Mouse (Mus musculus): ENCODE measurements around the gene Gsk3a.

Gene Gsk3a

DNA sequence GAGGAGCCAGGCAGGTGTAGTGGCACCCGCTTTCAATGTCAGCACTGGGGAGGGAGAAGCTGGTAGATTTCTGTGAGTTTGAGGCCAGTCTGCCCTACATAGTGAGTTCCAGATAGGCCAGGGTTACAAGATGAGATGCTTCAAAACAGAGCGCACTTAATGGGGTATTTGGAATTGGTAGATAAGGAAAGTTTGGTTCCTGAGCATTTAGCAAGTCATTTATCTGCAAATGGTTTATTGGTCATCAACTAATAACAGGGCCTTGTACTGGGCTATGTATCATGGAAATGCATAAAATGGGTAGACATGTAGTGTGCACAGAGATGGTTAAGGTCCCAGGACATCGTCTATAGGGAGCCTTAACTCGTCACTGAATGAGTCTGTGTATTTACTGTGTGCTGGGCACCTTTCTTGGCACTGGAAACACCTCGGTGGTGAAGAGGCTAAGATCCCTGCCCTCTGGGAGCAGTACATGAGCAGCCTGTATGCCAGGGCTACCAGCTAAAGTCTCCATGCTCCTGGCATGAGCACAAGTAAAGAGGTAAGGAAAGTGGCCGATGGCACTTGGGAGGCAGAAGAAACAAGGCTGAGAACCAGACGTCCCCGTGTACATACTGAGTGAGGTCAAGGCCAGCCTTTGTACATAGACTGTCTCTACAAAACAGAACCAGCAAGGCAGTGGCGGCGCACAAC is 15.2 kb downstream of the Gsk3a start:
- in situ Hi-C loops (cut with MboI, MseI) = no loop called here

DNA sequence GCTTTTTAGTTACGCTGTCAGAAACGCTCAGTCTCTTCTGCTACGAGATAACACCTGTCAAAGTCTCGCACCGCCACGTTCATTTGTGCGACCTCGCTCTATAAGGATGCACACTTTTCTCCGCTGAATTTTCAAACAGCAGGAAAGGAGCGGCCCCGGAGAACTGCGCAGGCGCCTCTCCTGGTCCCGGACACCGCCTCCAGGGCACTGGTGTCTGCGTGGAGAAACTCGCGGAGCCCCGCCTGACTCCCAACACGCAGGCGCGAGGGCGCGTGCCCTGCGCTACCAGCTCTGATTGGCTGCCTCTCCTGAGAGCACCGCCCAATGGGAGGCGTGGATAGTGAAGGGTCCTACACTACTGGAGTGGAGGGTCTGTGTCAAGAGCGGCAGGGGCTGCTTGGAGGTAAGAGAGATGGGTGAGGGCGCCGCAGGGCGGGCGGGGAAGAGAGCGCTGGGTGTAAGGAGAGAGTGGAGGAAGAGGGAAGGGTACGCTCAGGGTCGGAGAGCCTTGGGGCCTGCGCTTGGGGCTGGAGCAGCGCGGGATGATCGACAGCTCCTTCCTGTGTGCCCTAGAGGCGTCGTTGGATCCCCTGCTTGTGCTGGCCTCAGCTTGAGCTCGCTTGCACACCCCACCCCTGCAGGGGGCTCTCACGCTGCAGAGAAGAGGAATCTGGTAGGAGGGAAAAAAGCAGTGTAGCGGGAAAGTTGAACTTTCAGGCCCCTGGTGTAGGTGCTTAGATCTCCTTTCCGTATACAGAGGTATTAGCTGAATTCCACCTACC is 16.4 kb downstream of the Gsk3a start, which contains the start of gene Zfp526:
TSS of gene Zfp526 (plus strand) at position 324 of the 782 bp plus-strand sequence.
- in situ Hi-C loops (cut with MboI, MseI) = no loop called here

DNA sequence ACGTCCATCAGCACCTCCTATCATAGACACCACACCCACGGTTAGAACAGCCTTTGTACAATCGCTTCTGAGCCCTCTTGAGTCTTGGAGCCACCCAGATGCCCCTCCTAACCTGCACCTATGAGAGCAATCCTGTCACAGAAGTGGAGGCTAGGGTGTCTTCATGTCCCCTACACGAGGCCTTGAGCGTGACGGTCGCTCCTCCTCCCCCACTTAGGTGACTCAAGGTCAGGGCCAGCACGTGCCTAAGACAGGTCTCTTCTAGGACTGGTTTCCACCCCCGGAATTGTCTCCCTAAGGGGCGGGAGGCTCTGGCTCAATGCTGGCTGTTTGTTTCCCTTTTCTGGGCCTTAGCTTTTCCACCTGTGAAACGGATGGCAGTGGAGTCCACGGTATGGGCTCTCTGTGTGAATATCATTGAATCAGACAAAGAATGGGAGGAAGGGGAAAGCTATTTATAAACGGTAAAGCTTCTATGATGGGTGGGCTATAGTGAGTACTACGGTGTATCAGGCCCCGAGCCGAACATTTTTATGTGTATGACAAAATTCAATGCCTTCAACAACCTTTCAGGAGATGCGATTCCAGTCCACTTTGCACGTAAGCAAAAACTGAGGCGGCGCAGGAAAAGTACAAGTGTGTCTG is 17.1 kb downstream of the Gsk3a start, which contains the start of gene Dedd2:
TSS of gene Dedd2 (minus strand) at position 159 of the 645 bp plus-strand sequence.
- in situ Hi-C loops (cut with MboI, MseI) = no loop called here

DNA sequence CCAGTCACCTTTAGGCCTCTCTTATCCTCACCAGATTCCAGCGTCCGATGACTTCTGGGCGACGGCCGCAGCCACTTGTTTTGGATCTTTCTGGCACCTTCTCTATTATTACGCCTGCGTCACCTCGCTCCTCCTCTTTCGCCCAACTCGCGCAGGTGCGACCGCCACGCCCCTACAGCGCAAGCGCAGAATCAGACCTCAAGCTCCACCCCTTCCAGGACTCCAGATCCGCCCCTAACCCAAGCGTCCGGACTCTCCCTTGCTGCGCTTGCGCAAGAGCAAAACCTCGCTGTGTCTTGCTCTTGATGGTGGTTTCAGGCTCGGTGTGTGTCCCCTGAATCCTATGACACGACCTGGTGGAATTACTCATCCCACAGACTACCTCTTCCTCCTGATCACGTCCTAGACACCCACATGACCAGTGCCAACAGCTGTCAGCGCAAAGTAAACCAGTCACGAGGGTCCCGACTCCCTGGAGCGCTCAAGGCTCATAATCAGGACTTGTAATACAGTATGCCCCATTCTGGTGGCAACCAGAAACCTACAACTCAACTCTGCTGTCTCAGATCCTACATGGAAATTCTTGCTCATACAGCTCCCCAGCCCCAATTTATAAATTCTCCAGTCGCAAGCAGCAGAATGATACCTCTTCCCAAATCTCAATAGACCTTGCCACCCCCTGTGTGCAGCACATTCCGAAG is 17.7 kb downstream of the Gsk3a start:
- in situ Hi-C loops (cut with MboI, MseI) = no loop called here

DNA sequence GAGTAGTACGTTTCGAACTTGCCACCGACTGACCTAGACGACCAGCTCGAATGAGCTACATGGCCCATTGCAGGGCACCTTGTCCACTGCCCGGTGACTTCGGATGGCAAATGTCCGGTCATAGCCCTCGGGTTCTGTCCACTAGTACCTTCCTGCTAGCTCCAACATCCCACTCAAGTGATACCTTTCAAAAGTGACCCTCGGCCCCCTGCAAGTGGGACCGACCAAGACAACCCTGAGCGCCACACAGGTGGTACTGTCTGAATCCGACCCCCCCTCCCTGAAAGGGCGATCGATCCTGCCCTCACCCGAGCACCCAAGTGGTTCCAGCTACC is 18.3 kb downstream of the Gsk3a start:
- in situ Hi-C loops (cut with MboI, MseI) = no loop called here

DNA sequence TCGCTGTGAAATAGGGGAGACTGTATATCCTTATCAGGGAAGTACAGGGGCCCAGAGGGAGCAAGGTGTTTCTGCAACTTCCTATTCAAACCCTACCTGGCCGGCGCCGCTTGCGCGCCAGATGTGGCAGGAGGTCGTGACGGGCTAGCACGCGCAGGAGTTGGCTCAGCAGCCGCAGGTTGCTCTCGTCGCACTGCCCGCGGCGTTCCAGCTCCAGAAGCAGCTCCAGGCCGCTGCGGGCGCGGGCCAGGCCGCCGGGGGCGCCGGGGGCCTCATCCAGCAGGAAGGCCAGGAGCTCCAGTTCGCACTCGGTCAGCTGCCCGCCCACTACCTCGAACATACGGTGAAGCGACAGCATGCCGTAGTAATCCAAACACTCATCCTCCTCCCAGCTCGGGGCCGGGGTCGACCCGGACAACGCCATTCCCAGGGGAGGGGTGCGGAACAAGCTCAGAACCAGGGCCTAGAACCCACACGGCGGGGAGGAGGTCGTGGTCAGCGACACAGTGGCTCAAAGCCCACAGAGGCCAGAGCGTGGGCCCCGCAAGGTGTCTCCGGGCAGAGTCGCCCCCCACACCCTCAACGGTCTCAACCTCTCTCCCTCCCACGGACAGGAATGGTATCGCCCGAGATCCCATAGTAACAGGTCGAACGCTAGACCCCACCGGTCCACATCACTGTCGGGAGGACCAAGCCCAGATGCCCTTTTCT is 18.8 kb downstream of the Gsk3a start:
- in situ Hi-C loops (cut with MboI, MseI) = no loop called here

DNA sequence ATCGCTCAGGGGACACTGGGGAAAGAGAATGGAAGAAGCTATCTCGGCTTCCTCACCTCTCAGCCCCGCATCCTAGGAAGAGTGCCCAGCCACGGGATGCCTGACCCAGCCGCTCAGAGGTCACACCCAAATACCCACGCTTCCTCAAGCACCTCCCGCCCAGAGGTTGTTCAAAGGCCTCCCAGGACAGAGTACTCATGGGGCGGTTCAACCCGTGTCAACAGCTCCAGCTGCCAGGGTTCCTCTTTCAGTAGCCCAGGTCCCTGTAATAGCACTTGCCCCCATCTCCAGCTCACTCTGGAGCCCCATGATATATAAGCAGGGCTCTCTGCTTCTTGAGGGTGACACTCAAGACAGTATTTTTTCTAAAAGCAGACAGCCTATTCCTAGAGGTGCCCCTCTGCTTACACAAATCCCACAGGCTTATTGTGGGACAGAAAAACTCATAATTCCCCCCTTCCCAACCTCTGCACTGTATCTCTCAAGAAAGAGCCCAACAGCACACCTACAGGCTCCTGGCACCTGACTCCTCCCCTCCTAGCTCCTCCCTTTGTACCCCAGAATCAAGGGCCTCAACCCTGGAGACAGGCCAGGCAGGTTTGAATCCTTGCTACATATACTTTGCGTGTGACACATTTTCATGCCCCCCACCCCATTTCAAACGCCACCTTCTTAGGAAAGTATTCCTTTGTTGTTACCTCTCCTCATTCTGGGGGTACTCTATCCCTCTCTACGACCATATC is 19.8 kb downstream of the Gsk3a start:
- in situ Hi-C loops (cut with MboI, MseI) = no loop called here

DNA sequence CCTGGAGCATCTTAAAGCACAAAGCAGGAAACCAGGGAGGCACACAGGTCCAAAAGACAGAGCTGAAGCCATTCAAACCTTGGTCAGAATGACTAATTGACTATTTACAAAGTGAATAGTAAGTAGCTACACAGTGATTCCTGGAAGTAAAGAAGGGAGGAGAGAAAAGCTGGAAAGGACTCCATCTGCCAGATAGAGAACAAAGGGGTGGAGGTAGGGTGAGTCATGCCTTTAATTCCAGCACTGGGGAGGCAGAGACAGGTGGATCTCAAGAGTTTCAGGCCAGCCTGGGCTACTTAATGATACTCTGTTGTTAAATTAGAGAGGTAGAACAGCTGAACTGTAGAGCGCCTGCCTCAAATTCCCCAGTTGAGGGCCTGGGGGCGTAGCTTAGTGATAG is 23.5 kb downstream of the Gsk3a start:
- in situ Hi-C loops (cut with MboI, MseI) = no loop called here

- in situ Hi-C loops (cut with MboI, MseI) = no loop called here
These were observed 24.6 kb downstream of the Gsk3a start for GRCm38 (mm10) chr7:25213099-25213498.

DNA sequence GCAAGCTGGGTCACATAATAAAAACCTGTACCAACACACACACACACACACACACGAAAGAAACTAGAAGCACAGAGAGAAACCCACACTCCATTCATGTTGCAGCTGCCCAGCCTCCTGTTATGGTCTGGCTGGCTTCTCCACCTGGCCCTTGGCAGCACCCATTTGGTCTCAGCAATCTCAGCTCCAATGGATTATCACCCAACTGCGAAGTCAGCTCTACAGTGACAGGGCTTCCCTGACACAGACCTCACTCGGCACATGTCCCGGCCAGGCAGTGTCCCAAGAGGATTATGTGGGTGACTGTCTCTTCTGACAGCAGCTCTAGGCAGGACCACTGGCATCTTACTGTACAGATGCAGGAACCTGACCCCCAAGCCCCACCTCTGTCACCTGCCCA is 27.2 kb downstream of the Gsk3a start:
- in situ Hi-C loops (cut with MboI, MseI) = no loop called here

GRCm38 (mm10) chr7:25209161-25209622 is 28.5 kb downstream of the Gsk3a start:
- in situ Hi-C loops (cut with MboI, MseI) = no loop called here

DNA sequence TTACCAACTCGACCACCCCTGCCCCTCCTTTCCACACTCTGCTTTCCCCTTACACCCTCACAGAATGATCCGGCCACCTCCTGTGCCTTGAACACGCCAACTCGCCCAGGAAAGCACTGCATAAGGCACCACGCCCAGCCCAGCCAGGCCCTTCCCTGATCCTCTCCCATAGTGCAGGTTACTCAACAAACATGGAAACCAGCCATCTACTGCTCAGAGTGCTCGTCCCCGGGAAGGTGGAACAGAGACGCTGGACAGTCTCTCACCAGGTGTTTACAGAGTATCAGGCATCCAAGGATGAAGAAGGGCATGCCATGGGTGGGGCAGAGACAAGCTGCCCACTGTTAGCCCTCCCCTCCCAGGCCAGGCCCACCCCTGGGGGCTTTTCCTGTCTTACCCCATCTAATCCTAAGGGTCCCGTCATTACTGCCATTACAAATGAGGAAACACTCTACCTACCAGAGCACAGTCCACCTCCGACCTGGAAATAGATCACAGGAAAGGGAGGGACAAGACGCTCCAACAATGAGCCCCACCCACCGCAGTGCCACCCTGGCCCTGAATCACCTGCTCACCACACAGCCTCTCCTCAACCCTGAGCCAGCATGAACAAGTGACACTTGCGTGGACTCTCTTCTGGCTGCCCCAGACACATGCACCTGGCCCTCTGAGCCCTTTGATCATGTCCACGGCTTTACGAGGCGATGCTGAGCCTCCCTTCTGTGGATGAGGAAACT is 31.4 kb downstream of the Gsk3a start:
- in situ Hi-C loops (cut with MboI, MseI) = no loop called here

- in situ Hi-C loops (cut with MboI, MseI) = no loop called here
These were observed 32.1 kb downstream of the Gsk3a start for GRCm38 (mm10) chr7:25205355-25206093.

- in situ Hi-C loops (cut with MboI, MseI) = no loop called here
These were observed 34.0 kb downstream of the Gsk3a start for GRCm38 (mm10) chr7:25203624-25204023.

- in situ Hi-C loops (cut with MboI, MseI) = no loop called here
These were observed 40.1 kb downstream of the Gsk3a start for GRCm38 (mm10) chr7:25197384-25198018.

DNA sequence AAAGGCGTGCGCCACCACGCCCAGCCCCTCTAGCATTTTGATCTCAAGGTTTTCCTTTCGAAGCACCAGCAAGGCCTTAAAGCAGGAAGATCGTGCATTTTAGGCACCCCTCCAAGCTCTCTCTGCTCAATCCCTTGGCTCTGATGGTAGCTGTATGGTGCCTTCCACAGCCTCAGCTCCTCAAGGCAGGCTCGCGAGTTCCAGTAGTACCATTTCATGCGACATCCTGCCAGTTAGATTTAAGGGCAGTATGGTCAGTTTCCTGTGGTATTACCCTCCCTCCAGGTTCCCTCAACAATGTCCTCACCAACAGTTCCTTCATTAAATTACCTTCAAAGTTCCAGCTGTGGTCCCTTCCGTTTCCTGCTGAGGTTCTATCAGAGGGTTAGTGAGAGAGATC is 41.5 kb downstream of the Gsk3a start:
- in situ Hi-C loops (cut with MboI, MseI) = no loop called here

- in situ Hi-C loops (cut with MboI, MseI) = no loop called here
These were observed 42.5 kb downstream of the Gsk3a start for GRCm38 (mm10) chr7:25195148-25195547.

DNA sequence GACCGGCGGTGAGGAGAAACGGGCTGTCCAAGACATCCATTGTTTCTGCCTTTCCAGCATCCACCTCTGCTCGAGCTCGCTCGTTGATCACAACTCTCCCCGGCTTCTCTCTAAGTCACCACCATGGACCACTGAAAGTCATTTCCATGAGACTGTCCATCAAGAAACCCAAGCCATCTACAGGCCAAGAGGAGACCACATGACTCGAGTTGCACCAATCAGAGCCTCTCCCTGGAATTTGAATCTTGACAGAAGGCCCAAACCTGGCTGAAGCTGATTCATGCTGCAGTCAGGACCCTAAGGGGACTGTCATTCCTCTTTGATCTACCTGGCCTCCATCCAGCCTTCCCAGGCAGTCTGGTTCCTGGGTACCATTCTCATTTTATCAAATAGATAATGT is 45.5 kb downstream of the Gsk3a start:
- in situ Hi-C loops (cut with MboI, MseI) = no loop called here

- in situ Hi-C loops (cut with MboI, MseI) = no loop called here
These were observed 46.8 kb downstream of the Gsk3a start for GRCm38 (mm10) chr7:25190806-25191205.
